Mouse (Mus musculus) thymus, postnatal 0 days (tissue): ENCODE measurements around the gene Olfr1490. TPM values are rescaled to one million over a fixed set of nuclear protein-coding genes. Genes with fewer than 3 reads are reported as not detected.
"Not testable (repeated sequence)": the region's sequence is repeated elsewhere in the genome, so short reads cannot be mapped to it uniquely, and the experiment has no call there.

ENCODE experiments used
- DNase-seq: peaks from one replicate; pipeline ENCODE4 v3.0.0-alpha.2; 2015; ENCODE audit warnings: low spot score
- microRNA-seq: library from miRNA; unstranded; fragments of <30 nt; microRNA quantifications from one replicate; pipeline ENCODE4, GENCODE M21; 2016; ENCODE audit warnings: borderline number of aligned reads
- polyA plus RNA-seq: library from polyadenylated mRNA; unstranded; fragments of >200 nt; fragmentation: Nextera tagmentation; extraction: Ambion mirVana; gene quantifications from 2 replicates; pipeline ENCODE4 v1.2.1, GENCODE M21; 2015

The Olfr1490 gene
- not detected in 2 replicates for polyA plus RNA-seq

- DNase-seq: no peak
These were observed at the start of gene Olfr1490 for GRCm38 (mm10) chr19:13650791-13651190. Gene Olfr1490 (plus strand): TSS chr19:13651091.

GRCm38 (mm10) chr19:13617075-13617474 lies 33.8 kb upstream of the Olfr1490 start, which contains the start of gene Olfr1487:
Gene Olfr1487 (plus strand): TSS chr19:13617375.
- DNase-seq: not testable (repeated sequence)

GRCm38 (mm10) chr19:13631321-13631720 lies 19.6 kb upstream of the Olfr1490 start, which contains the start of gene Olfr1489:
Gene Olfr1489 (plus strand): TSS chr19:13631621.
- no peak for DNase-seq

- DNase-seq: no peak
These were observed 46.1 kb downstream of the Olfr1490 start, which contains the start of gene Olfr1491 for GRCm38 (mm10) chr19:13696968-13697367. Gene Olfr1491 (plus strand): TSS chr19:13697268.

Small RNAs within 50 kb of the gene (microRNA-seq; reads per million reads assigned to microRNA genes)
- not detected for gene Gm23931

Other genes starting within 250 kb of the Olfr1490 start
- not detected in 2 replicates for gene Olfr1469, start 243.2 kb upstream of the Olfr1490 start, polyA plus RNA-seq
- not detected in 2 replicates for gene Olfr1471, start 207.7 kb upstream of the Olfr1490 start, polyA plus RNA-seq
- not detected in 2 replicates for gene Olfr1472, start 195.0 kb upstream of the Olfr1490 start, polyA plus RNA-seq
- gene Olfr1474, start 181.5 kb upstream of the Olfr1490 start, polyA plus RNA-seq: not detected in 2 replicates
- gene Olfr1475, start 170.9 kb upstream of the Olfr1490 start, polyA plus RNA-seq: not detected in 2 replicates
- gene Olfr1477, start 150.5 kb upstream of the Olfr1490 start, polyA plus RNA-seq: not detected in 2 replicates
- gene Olfr1480, start 123.2 kb upstream of the Olfr1490 start, polyA plus RNA-seq: not detected in 2 replicates
- gene Olfr1484, start 67.6 kb upstream of the Olfr1490 start, polyA plus RNA-seq: not detected in 2 replicates
- gene Olfr1487, start 33.7 kb upstream of the Olfr1490 start, polyA plus RNA-seq: not detected in 2 replicates
- gene Olfr1489, start 19.5 kb upstream of the Olfr1490 start, polyA plus RNA-seq: not detected in 2 replicates
- gene Olfr1491, start 46.2 kb downstream of the Olfr1490 start, polyA plus RNA-seq: not detected in 2 replicates
- gene Olfr1493-ps1, start 72.2 kb downstream of the Olfr1490 start, polyA plus RNA-seq: not detected in 2 replicates
- gene Olfr1494, start 88.6 kb downstream of the Olfr1490 start, polyA plus RNA-seq: not detected in 2 replicates
- gene Olfr1495, start 113.5 kb downstream of the Olfr1490 start, polyA plus RNA-seq: not detected in 2 replicates
- not detected in 2 replicates for gene Olfr1496, start 126.8 kb downstream of the Olfr1490 start, polyA plus RNA-seq
- not detected in 2 replicates for gene Olfr1497, start 147.1 kb downstream of the Olfr1490 start, polyA plus RNA-seq
- gene Olfr1499, start 168.4 kb downstream of the Olfr1490 start, polyA plus RNA-seq: not detected in 2 replicates
- not detected in 2 replicates for gene Olfr1500, start 179.4 kb downstream of the Olfr1490 start, polyA plus RNA-seq
- not detected in 2 replicates for gene Olfr1501, start 199.6 kb downstream of the Olfr1490 start, polyA plus RNA-seq
- gene Olfr1502, start 210.7 kb downstream of the Olfr1490 start, polyA plus RNA-seq: not detected in 2 replicates
- not detected in 2 replicates for gene Olfr1504, start 246.8 kb downstream of the Olfr1490 start, polyA plus RNA-seq